Mouse (Mus musculus) kidney, postnatal 36 days (tissue): ENCODE measurements around the gene Psip1.
"Not testable (repeated sequence)": the region's sequence is repeated elsewhere in the genome, so short reads cannot be mapped to it uniquely, and the experiment has no call there.

Experiments used
- DNase-seq, 2 experiments: peaks; one replicate each; pipeline ENCODE4 v3.0.0; 2021 to 2022; ENCODE audit warnings: mixed read lengths in 2 of 2

The Psip1 gene

DNA sequence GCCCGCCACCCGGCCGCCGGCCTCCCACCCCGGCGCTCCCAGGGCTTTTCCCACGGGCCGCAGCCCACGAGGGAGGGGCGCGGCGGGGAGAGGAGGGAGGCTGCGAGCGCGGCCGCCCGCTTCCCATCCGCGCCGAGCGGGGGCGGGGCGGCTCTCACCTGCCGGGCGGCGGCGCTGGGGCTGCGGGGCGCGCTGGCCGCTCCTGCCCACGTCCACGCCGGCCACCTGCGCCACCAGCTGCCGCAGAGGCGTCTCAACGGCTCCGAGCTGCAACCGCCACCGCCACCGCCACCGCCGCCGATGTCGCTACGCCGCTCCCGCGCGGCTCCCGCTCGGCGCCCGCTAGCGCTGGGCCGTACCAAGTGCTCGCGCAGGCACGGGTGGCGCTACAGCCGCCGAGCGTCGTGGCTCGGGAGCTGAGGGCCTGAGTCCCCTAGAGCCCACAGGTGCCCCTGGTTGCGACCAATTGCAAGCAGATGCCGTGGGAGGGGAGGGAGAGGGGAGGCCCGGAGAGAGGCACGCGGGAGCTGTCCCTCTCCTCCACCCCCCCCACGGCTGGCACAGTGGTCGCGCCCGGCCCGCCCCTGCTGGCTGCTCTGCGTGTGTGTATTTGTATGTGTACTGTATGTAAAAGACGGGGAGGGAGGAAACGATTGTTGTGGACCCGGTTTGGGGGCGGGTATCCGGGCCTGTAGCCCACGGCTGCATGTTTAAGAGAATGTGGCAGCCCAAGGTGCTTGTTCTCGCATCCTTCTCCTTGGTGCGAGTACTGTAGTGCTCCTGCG lies at the start of gene Psip1:
Psip1 (minus strand) TSS at position 343 of the 785 bp plus-strand sequence.
- peak; percentile 80 to 92 for DNase-seq

DNA sequence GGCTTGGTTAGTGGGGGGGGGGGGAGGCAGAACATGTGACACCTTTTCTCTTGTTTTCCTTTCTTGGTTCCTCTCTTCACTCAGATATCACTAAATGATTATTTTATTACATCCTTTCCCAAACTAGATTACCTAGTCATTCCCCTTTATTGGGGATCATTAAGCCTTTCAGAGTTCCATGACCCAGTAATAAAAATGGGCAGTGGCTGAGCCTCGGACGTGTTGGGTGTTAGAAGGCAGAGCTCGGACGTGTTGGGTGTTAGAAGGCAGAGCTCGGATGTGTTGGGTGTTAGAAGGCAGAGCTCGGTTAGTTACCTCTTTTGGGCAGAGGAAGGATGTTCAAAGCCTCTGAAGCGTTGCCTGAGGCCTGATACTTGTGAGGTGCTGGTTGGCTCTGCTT lies 47.8 kb upstream of the Psip1 start:
- DNase-seq, result no peak

DNA sequence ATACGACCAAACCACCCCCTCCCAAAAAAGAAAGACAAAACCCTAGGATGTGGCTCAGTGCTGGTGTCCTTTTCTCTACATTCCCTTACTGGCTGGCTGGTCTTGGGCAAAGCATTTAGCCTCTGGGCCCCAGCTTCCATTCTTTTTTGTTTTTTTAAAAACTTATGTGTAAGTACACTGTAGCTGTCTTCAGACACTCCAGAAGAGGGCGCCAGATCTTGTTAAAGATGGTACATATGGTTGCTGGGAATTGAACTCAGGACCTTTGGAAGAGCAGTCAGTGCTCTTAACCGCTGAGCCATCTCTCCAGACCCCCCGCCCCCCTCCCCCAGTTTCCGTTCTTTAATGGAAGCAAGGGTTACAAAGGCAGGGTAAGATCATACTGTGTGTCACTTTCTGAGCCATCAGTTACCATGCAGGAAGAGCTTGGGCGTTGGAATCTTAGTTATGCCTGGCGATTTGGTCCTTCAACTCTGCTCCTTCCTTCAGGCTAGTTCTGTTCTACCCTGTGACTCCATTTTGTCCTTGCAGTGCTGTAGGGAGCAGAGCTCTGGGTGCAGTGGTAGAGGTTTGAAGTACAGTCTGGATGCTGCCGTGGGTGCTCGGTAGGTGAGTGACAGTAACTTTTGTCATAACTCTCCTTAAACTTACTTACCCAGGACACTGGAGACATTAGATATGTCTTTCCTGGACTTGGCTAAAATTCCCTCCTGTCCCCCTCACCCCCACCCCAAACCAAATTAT lies 47.1 kb upstream of the Psip1 start:
- no peak for DNase-seq

DNA sequence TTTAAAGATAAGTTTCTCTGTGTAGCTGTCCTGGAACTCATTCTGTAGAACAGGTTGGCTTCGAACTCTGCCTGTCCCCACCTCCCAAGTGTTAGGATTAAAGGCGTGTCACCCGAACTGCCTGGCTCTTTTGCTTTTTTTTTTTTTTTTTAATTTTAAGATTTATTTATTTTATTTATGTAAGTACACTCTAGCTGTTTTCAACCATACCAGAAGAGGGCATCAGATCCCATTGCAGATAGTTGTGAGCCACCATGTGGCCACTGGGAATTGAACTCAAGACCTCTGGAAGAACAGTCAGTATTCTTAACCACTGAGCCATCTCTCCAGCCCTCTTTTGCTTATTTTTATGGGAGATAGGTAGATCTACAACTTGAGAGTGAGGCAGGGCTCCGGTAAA lies 43.8 kb upstream of the Psip1 start:
- DNase-seq, result not testable (repeated sequence)

DNA sequence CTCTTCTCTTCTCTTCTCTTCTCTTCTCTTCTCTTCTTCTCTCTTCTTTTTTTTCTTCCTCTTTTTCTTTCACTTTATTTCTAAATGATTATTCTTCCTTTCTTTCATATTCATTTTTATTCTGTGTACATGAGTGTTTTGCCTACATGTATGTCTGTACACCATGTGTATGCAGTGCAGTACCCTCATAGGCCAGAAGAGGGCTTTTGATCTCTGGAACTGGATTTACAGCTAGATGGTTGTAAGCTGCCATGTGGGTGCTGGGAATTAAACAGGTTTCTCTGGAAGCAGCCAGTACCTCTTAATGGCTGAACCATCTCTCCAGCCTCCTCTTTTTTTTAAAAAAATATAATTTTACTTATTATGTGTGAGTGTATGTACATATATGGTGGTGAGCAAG lies 41.7 kb upstream of the Psip1 start:
- DNase-seq, result peak; percentile 26 to 67

DNA sequence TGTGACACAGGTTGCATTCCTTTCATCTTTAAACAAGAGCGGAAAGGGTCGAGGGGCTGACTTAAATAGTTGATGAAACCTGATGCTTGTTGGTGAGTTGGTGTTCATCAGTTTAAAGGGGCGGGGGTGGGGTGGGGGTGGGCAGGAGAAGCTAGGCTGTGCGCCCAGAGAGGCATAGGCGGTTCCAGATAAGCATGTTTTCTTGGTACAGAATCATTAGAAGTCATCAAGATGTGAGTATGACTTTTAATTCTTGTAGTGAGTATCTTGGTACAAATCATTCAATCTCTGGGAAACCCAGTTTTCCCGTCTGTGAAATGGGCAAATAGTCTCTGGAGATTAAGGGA lies 40.7 kb upstream of the Psip1 start:
- DNase-seq, result no peak

DNA sequence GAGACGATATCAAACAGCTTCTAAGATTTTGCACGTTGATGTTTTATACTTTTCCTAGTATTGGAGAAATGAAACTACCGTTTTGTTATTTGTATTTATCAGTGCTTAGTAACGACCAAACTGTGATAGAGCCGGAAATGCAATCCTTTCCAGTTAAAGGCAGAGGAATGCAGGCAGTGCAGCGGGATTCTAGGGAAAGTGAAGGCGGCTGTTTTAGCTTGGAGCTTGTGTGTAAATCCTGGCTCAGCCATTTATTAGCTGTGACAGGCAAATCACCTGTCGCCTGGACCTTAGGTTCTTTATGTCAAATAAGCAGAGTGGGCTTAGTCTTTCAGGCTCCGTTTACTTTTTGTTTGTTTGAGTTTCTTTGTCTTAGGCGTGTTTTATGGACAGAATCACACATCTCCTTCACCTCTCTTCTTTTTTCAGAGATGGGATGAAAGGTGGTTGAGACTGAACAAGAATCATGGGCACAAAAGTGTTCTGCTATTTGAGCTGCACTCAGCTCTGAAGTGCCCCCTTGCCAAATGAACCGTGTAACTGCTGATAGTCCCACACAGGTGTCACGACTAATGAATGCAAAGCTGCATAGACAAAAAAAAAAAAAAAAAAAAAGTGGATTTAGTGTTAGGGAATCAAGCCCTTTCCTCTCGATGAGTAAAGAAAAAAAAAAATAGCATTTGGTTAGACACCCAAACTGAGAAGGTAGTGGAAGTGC lies 40.2 kb upstream of the Psip1 start:
- DNase-seq, result peak; percentile 20 to 25

DNA sequence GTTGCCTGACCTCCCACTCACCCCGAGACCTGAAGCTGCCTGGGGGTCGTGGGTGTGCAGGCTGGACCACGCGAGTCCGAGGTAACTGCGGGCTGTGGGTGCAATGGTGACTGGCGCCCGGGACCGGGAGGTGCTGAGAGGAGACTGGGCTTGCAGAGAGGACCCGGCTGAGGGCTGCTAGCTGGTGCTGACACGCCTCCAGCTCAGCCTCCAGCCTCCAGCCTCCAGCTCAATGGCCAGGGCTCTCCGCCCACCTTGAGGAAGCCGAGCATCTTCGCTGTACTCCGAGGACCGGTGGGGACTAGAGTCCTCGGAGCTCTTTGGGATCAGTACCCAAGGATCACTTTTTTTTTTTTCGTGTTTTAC lies 39.4 kb upstream of the Psip1 start:
- peak; percentile 22 to 64 for DNase-seq

DNA sequence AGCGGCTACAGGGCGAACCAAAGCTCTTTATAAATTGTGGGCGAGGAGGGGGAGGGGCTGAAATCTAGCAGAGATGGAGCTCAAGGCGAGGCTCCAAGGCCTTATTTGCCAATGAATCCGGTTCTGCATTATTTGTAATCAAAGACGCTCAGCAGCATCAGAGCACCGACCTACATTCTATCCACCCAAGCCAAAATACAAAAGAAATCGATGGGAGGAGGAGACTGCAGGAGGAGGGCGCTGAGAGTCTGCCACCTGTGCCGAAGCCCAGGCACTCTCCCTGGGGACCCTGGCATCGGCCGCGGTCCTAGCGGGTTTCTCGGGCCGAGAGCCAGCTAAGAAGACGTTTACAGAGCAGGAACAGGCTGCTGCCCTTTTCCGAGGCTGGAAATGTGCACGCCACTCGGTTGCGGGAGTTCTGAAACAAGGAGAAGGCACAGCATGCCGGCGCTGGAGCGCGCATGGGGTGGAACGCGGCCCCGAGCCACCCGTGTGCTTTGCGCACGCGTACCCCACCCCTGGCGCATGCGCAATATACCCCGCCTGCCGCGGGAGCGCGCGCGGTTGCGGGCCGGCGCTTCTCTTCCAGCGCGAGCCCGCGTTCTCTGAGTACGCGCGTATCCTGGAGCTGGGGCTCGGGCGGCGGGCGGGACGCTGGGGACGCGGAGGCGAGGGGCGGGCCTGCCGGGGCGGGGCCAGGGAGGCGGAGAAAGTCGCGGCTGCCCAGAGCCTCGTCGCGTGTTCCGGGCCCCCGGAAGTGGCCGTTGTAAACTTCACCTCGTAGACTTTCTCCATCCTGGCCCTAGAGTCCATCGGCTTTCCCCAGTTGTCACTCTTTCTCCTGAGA lies 38.8 kb upstream of the Psip1 start, which contains the start of gene Ccdc171:
Ccdc171 (plus strand) TSS at position 703 of the 847 bp plus-strand sequence.
- DNase-seq, result peak; percentile 95 to 98

DNA sequence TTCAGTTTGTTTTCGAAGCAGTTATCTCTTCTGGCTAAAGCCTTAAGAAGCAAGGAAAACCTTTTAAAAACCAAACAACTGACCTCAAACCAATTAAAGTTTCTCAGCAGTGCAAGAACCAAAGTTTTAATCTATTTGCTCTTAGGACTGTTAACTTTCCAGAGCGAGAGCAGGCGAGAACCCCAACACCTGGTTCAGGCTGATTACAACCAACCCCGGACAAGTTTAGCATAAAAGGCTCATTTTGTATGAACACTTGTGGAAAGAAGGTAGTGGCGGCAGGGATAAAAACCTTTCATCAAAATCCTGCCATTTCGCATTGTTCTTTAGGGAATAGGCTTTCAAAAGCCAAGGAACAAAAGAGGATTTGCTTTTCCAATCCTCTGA lies 38.2 kb upstream of the Psip1 start:
- no peak for DNase-seq

DNA sequence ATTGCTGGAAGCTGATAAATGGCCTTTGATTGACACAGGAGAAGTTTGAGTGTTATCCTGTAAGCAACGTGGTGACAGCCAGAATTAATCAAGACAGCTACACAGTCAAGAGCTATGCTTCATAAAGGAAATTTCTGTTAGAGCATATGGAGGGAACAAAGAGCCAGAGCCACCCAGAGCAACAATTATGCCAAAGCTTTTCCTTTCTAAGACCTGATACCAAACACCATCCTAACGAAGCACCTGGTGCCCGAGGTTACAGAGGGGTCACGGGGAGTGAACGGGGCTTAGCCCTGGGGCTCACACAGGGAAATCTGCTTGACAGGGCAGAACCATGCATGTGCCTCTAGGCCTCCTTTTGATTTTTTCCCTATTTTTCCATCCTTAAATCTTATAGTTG lies 35.8 kb upstream of the Psip1 start:
- no peak for DNase-seq

DNA sequence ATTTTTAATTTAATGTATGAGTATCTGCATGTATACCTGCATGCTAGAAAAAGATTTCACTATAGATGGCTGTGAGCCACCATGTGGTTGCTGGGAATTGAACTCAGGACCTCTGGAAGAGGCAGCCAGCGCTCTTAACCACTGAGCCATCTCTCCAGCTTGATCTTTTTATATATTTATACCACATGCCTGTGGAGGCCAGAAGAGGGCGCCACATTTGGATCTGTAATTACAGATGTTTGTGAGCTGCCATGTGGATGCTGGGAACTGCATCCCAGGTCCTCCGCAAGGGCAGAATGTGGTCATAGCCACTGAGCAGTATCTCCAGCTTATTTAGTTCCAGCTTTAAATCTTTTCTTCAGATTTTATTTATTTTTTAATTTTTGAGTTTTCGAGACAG lies 34.0 kb upstream of the Psip1 start:
- DNase-seq, result peak in 1 of 2 experiments; percentile 9

DNA sequence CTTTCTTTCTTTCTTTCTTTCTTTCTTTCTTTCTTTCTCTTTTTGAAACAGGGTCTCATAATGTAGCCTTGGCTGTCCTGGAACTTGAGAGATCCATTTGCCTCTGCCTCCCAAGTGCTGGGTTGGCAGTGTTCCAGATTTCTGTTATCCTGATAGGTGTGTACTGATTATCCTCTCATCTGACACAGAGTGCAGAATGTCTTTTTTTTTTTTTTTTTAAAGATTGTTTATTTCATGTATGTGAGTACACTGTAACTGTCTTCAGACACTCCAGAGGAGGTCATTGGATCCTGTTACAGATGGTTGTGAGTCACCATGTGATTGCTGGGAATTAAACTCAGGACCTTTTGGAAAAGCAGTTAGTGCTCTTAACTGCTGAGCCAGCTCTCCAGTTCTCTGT lies 33.5 kb upstream of the Psip1 start:
- no peak for DNase-seq

DNA sequence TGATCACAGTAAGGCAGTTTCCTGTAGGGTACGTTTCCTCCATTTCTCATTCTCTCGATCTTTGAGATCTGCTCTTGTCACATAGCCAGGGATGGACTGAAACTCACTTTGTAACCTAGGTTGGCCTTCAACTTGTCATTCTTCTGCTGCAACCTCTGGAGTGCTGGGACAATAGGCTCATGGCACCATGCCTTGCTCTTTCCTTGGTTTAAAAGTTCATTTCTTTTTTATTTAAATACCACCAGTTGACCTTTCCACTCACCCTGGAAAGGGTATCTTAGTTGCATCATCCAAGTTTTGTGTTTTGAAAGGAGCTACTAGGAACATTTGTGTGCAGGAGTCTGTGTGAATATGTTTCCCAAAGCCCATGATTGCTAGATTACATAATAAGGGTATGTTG lies 32.9 kb upstream of the Psip1 start:
- no peak for DNase-seq

DNA sequence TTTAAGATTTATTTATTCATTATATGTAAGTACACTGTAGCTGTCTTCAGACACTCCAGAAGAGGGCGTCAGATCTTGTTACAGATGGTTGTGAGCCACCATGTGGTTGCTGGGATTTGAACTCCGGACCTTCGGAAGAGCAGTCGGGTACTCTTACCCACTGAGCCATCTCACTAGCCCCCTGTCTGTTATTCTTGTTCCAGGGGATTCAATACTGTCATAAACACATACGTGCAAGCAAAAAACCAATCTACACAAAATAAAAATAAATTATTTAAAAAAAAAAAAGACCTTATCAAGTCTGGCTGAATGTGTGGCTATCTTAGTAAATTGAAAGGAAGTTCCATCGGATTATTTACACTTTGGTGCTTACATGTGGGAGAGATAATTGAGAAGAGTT lies 29.9 kb upstream of the Psip1 start:
- DNase-seq, result not testable (repeated sequence)

DNA sequence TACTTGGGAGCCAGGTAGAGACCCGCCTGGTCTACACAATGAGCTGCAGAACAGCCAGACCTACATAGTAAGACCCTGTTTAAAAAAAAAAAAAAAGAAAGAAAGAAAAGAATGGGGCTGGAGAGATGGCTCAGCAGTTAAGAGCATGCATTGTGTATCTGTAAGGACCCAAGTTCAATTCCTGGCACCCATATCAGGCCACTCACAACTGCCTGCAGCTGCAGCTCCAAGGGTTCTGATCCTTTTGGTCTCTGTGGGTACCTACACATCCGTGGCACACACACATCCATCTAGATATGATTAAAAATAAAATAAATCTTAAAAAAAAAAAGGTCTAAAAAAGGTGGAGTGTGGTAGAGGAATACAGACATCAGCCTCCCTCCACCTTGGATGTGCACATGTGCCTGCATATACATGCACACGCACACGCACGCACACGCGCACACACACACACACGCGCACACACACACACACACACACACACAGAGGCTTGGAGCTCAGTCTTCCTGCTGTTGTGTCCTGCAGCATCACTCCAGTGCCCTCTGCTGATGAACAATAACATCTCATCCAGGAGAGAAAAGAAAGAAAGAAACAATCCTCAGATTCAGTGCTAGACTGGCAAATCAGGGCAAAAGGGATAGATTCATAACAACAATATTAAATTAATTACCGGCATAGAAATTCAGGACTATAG lies 28.9 kb upstream of the Psip1 start:
- no peak for DNase-seq

DNA sequence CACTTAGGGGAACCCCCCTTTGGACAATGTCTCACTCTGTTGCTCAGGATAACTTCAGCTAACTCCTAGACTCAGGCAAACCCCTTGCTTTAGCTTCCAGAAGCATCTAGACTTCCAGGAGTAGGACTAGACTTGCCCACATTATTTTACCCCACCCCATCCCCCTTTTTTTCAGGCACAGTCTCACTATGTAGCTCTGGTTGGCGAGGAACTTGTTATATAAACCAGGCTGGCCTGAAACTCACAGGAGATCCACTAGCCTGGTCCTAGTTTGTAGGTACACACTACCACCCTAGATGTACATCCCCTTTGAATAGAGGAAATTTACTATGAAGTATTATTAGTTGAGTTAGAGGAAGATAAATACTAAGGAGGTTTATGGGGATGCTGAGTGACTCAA lies 27.9 kb upstream of the Psip1 start:
- no peak for DNase-seq

DNA sequence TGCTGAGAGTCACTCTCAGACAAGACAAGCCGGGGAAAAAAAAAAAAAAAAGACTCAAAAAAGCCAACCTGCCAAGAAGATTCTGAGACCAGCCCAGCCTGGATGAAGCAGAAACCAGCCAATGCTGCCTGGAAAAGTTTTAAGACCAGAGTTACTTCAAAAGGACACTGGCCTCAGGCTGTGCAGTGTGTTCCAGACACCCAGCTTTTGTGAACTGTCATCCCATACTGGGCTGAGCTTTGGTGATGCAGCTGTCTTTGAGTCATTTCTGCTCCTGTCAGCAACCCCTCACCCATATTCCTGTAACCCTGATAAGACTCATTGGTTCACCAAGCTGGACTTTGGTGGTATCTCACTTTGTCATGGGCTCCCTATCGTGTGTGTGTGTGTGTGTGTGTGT lies 26.4 kb upstream of the Psip1 start:
- DNase-seq, result no peak

DNA sequence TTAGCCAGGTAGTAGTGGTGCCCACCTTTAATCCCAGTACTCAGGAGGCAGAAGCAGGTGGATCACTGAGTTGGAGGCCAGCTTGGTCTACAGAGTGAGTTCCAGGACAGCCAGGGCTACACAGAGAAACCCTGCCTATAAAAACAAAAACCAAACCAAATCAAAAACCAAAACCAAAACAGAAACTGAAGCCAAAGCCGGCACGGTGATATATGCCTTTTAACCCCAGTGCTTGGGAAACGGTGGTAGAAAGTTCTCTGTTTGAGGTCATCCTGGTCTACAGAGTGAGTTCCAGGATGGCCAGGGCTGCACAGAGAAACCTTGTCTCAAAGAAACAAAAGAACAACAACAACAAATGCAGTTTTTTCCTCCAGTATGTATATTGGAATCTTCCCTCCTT lies 26.0 kb upstream of the Psip1 start:
- DNase-seq, result no peak

DNA sequence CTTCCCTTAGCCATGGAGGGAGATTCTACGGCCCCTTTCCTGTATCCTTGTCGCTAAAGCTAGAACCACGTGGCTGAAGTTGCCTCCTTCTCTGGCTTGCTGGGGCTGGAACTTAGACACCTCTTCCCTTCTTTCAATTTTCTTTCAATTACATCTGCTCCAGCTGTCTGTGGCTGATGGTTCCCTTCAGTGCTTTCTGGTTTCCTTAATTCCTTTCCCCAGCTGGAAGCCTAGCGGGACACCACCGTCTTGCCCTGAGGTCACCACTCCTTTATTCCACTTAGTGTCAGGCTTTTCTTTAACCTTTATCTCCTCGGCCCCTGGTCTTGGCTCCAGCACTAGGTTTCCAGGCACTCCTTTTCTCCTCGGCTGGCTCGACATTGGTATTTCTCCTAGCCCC lies 24.8 kb upstream of the Psip1 start:
- no peak for DNase-seq

DNA sequence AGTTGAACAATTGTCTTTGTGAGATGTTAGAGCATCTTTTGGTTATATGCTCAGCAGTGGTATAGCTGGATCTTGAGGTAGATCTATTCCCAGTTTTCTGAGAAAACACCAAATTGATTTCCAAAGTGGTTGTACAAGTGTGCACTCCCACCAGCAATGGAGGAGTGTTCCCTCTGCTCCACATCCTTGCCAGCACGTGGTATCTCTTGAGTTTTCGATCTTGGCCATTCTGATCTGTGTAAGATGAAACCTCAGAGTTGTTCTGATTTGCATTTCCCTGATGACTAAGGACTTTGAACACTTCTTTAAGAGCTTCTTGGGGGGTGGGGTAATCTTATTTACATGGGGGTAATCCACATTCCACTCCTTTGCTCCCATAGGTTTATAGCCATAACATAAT lies 23.3 kb upstream of the Psip1 start:
- no peak for DNase-seq

DNA sequence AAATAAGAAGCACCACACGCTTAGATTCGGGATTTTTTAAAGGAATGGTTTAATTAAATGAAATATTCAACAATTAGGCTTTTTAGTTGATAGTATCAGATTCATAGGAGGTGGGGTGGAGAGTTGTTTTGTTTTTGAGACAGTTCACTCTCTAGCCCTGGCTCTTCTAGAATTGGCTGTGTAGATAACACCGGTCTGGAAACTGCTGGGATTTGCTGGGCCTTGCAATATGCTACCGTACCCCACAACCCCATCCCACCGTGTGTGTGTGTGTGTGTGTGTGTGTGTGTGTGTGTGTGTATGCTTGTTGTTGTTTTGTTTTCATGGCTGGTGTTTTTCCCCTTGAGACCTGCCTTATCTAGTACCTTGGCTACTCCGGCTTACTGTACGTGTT lies 14.8 kb upstream of the Psip1 start:
- no peak for DNase-seq
